Mouse (Mus musculus): ENCODE data around the gene Foxn3.

GRCm38 (mm10) chr12:99232478-99232877, 330.9 kb downstream of the Foxn3 start:
- TF ChIP-seq CTCF (IDR thresholded peaks at IDR 0.05) (no peak), EP300 (IDR thresholded peaks at IDR 0.05) (no peak)
